Mouse (Mus musculus): ENCODE results near the gene Setd1b.

The Setd1b gene

DNA sequence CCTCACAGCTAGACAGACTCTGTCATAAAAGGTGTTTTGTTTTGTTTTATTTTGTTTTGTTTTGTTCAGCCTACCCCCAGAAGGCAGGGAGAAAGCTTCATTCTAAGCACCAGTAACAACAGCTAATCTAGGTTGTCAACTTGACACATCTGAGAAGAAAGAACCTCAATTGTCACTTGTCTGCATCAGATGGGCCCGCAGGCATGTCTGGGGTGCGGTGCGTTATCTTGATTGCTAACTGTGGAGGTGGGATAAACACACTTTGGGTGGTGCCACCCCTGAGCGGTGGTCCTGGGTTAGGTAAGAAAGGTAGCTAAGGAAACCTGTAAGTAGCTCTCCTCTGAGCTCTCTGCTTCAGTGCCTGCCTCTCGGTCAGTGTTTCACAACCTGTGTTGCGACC is 15.0 kb upstream of the Setd1b start:
- no peak for DNase-seq (ENCODE audit: low read depth)

DNA sequence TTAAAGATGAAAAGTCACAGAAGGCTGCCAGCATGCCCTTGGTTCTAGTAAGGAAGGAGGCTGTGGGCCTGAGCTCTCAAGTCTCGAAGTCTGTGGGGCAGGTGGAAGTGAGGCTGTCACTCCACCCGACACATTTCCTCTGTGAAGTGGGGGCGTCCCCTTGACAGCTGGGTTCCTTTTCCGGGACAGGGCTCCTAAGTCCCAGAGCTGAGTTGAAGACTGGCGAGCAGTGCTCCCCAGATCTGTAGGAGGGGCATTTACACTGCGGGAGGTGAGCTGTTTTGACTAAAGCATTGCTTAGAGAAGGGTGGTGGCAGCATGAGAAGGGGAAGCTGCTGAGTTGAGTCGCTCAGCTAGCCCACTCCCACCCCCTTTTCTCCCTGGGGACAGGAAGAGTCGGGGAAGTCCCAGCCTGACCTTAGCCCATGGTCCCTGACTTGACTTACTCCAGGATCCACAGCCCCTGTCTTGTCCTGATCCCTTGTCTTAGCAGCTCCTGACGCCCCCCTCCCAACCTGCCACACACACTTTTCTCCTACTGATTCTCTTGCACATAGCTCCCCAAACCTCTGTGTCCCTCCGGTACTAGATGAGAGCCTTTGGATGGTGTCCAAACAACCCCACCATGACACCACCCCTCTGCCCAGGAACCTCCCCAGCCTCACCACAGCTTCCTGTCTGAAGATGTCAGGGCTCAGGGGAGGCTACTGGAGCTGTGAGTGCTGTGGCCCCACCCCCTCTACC is 13.4 kb upstream of the Setd1b start:
- no peak for DNase-seq (ENCODE audit: low read depth)

DNA sequence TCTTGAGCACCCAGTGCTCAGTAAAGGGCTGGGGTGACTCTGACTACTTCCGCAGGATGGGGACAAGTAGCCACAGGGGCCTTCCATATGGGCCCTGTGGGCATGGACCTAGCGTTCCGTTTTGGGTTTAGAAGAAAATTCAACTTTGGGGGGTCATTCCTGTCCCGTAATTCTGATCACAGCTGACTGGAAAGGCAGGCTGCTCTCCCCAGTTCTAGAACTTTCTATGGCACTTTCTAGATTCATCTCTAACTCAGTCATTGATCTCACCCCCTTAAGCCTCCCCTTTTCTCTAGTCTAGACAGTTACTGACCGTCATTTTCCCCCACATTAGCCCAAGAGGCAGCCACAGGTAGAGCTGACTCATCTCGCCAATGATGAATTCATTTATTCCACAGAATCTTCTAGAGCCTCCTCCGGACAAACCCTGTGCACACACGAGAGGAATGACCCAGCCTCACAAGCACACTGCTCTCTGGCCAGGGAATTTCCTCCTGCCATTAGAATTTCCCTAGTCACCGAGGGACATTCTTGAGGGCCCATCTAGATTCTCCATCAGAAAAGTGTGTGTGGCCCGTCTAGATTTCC is 12.7 kb upstream of the Setd1b start:
- no peak for DNase-seq (ENCODE audit: low read depth)

DNA sequence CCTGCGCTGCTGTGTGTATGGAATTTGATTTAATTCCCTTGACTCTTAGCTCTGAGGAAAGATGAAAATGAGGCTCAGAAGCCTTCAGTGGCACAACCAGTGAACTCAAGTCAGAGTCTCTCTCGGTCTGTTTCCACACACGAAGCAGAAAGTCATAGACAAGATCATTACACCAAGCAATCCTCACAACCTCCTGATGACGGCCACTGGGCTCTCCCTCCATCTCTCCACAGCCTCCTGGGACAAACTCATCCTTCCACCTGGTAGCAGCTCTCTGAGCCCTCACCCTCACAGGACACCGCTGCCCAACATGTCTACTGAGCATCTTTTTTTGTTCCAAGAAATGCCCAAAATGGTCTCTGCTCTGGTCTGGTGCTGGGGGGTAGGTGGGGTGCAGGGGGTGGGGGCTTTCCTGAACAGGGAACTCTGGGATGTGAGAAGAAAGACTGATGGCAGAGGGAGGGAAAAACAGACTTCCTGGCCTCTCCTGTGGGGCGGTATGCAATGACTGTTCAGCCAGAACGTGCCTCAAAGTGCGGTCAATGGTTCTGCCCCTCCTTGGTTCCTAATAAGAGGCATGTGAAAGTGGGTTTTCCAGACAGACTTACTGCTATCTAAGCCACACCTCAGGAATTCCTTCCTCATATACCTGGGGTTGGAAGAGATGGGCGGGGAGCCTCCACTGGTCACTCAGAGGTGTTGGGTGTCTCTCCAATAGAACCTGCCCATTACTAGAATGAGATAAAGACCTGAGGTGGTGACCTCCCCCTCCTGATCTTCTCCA is 11.8 kb upstream of the Setd1b start:
- DNase-seq (ENCODE audit: low read depth), result no peak

DNA sequence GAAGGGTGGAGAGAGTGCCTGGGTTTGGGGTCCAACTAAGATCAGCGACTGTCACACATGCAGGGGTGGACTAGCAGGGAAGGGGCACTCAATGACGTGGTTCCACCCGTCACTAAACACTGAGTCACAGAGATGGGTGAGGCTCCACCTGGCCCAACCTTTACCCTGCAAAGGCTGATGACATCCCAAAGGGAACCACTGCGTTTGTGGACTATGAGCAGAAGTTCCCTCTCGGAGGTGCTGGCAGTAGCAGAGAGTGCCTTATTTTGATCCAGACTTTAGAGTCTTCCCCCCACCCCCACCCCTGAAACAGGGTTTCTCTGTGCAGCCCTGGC is 11.2 kb upstream of the Setd1b start:
- no peak for DNase-seq (ENCODE audit: low read depth)

DNA sequence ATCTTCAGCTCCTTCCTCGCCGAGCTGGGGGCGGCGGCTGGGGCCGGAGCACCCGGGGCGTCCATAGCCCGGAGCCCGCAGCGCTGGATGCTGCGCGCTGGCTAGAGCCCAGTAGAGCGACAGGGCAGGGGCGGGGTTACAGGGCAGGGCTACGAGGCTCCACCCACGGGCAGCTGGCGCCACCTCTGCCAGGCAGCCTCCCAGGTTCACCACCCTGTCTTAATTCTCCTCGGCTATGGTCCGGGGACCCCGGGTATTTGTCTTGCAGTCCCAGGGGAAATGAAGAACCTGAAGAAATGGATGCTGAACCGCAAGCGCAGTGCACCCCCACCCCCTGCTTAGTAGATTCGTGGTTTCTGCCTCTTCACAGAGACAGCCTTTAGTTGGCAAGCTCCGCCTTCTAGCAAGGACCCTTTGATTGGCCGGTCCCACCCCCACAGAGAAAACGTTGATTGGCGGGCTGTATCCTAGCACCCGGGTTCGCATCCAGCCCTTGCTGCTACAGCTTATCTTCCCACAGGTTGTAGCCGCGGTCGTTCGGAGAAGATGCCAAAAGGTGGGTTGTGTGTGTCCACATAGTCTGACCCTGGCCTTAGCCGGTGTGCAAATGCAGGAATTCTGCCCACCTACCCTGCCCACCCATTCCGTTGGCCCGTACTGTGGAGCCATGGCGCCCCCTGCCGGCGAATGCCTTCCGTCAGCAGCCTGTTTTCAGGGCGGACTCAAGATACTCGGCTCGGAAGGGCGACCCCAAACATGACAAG is 9.5 kb upstream of the Setd1b start, which contains the start of gene Rhof:
Gene Rhof, minus strand, starts transcription at position 385 of the 764 bp plus-strand sequence.
- DNase-seq (ENCODE audit: low read depth), result peak; percentile 77

DNA sequence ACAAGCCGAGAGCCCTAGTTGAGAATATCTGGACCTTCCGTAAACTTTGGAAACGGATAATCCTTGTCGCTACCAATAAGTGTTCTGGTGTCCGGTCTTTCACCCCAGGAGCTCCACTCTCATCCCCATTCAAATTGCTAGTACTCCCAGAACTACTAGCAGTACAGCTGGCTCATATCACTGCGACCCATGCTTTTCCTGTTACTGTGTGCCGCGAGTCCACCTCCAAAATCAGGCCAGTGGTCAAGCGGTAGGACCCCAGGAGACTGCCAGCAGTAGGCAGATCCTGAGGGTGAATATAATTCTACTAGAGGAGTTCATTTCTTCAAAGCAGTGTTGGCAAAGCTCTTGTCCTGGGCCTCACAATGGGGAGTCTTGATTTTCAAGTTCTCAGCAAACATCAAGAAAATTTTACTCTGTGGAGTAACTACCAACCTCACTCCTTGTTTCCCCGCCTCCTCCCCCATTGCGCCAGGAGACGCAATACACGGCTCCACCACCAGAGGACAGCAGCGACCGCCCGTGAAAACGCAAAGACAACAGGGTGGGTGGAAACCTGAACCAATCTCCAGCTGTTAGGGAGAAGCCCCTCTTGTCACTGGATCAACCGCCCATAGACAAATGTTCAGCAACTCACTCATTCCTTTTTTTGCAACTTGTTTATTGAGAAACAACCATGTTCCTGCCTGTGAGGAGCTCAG is 8.8 kb upstream of the Setd1b start:
- DNase-seq (ENCODE audit: low read depth), result peak; percentile 94

DNA sequence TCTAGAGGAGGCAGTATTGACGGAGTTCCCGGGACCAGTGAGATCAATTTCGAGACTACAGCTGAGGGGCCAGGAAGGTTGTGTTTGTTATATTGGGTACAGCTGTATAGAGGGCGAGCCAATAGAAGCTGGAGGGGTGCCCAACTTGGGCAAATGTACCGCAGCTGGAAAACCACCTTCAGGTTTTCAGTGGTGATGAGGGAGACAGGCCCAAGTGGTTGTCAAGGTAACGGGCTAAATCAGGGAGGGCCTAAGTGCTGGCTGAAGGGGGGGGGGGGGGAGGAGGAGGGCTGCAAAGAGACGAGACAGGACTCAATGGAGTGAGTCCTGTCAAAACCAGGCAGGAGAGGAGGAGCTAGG is 8.2 kb upstream of the Setd1b start:
- peak; percentile 79 for DNase-seq (ENCODE audit: low read depth)

DNA sequence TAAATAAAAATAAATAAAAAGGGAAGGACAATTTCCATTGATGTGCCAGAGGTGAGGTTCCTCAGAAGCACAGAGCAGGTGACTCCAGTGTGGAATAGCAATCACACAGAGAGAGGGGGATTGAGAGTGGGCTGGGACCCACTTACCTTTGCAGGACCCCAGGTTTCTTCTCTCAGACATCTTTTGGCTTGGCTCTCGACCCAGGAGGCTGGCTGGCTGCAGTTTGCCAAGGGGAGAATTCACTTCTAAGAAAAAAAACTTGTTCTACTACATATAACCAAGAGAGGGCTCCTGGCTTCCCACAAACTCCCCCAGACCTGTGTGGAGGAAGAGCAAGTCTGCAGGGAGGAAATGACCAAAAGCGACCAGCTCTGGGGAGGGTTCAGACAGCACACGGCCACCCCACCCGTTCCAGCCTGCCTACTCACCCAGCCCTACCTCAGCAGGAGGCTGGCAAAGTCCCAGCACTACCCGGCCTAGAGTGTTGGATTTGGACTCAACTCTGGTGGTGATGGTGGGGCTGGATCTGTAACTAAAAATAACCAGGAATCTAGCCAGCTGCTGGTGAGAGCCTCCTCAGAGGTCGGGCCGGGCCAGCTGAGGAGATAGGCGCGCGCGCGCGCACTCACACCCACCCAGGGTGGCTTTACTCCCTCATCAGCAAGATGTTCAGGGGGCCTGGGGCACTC is 7.7 kb upstream of the Setd1b start:
- peak; percentile 94 for DNase-seq (ENCODE audit: low read depth)

DNA sequence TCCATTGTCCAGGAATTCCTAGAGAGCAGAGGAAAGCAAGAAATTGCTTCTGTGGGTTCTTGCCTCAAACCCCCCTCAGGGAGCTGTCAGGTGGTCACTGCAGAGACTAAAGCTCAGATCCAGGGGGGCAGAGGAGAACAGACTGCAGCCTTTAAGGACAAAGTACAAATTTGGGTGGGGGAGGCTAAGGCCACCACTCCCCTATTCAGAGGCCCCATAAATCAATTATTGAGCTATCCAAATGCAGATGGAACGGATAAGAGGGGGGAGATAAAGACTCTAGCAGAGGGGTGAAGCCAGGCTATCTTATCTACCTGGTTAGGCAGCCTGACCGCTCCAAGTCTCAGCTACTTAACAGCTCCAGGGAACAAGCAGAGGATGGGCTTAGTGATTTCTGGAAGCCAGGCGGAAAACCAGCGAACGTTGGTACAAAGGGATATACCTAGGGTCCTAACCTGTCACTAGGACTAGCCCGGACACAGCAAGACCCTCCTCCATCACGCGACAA is 7.1 kb upstream of the Setd1b start:
- no peak for DNase-seq (ENCODE audit: low read depth)

DNA sequence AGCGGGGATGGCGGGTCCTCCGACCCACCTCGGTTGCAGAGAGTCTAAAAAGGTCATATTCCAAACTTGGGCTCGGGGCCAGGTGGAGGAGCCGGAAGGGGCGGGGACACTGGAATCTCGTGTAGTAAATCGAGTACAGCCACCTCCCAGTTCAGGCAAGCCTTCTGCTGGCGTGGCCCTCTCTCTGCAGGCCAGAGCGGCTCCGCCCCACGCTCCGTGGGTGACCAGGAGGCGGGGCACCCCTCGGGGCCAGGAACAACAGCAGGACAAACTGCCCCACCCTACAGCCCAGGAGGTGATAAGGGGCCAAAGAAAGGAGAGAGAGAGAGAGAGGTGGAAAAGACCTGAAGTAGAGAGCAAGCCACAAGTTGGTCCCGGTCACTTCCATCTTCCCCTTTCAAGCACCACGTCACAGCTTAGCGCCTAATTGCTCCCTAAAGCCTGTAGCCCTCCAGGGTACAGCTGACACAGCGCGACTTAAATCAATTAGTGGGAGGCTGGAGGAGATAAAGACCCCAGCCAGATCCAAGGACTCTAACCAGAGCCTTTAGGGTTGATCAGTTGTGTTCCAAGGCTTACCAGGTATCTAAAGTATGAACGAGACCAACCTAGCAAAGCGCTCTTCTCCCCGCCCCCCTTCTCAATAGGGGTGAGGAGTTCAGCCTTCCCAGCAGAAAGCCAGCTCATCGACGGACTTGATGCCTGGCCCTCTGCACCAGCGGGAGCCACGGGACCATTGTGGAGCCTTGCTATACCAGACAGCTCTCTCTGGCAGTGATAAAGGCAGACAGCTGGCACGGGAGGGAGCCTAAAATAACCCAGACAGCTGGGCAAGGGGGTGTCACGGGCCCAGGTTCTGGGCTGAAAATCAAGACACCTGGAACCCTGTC is 6.3 kb upstream of the Setd1b start:
- DNase-seq (ENCODE audit: low read depth), result peak; percentile 91

DNA sequence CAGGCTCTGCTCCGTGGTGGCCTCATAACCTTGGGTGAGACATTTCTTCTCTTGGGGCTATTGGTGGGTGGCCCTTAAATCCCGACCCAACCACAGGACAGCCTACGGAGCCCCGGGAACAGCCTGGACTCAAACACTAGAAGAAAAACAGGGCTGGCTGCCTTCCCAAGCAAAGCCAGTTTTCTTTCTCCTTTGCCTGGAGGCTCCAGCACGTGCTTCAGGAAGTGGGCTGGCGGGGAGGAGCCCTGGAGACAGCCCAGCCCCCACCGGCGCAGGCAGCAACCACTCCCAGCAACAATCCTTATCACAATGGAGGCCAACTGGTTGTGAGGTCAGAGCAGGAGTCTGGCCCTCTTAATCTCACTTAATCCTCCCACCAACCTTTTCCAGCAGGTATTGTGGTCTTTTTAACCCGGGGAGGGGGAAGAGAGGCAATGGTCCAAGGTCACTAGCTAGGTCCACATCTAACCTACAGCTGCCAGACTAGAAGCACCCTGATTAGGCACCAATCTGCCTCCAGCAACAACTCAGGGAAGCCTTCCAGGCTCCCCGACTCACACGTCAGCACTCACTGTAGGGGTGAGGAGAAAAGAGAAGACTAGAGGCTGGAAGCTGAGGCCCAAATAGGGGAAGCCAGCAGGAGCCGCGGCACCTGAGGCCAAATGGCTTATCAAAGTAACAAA is 5.5 kb upstream of the Setd1b start:
- DNase-seq (ENCODE audit: low read depth), result peak; percentile 97

DNA sequence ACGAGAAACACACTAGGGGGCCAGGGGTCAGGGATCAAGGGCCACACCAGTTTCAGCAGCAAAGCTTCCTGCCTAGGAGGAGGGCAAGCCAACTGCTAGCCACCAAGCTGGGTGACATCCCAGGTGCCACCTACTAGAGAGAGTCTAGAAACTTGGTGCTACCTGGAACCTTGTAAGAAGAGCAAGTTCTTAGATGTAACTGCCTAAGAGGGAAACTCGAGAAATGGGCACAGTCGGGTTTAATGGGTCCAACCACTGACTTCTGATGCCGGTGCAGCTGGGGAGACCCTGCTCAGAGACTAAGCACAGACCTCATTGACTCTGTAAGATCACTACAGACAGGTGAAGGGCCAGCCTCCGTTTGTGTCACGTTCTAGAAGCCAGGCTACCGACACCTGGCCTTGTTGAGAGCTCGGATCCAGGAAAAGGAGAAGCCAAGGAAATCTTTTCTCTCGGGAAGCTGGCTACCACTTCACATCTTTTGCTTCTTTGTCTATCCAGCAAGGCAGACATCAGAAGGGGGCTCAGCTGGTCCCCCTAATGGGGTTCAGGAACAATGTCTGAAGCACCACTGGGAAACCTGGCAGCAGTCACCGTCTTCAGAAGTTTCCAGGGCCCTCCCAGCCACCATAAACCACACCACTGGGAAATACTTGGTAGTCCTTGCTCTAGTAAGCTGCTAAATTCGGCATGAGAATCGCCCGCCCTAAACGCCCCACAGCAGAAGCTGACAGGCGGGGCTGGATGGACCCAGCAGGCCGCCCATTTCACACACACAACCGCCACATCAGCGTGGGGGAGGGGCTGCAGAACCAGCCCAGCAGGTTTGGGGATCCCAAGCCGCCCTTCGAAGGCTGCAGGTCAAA is 4.7 kb upstream of the Setd1b start:
- DNase-seq (ENCODE audit: low read depth), result peak; percentile 94

DNA sequence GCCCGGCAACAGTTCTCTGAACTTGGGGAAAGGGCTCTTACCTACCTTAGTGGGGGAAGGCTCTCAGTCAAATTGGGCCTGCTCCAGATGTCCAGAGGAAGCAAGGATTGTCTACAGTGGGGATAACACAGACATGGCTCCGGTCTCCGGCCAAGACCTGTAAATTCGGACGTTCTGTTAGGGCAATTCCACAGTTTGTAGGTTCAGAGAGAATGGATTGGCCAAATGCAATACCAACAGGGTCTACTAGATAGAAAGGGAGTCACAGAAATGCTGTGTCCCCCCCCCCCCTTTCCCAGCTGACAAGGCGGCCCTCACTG is 4.1 kb upstream of the Setd1b start:
- DNase-seq (ENCODE audit: low read depth), result no peak

DNA sequence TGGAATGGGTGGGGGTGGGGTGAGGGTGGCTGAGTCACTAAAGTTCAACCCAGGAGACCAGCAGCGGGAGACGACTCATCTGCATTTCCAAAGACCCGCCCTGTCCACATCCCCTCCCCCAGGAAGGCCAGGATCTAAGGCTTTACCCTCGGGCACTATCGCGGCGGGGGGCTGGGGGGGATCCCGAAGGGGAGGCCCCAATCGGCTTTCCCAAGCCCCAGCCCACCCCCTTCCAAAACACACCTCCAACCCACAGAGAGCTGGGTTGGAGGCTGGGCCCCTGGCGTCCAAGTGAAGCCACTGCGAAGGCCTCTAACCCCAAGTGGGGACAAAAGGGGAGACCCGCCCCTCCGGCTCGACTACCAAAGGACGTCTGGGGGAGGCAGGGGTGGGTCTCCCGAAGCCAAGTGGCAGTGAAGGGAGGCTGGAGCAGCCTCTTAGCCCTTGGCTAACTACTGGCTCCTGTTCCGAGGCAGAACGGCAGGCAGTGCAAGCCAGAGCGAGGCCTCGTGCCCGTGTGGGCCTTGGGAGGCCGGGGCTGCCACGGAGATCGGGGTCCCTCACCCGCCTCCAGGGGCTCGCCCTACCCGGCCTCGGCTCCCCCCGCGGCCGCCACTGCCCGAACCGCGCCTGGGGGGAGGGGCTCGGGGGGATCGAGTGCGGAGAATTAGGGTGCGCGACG is 3.6 kb upstream of the Setd1b start:
- peak; percentile 97 for DNase-seq (ENCODE audit: low read depth)

DNA sequence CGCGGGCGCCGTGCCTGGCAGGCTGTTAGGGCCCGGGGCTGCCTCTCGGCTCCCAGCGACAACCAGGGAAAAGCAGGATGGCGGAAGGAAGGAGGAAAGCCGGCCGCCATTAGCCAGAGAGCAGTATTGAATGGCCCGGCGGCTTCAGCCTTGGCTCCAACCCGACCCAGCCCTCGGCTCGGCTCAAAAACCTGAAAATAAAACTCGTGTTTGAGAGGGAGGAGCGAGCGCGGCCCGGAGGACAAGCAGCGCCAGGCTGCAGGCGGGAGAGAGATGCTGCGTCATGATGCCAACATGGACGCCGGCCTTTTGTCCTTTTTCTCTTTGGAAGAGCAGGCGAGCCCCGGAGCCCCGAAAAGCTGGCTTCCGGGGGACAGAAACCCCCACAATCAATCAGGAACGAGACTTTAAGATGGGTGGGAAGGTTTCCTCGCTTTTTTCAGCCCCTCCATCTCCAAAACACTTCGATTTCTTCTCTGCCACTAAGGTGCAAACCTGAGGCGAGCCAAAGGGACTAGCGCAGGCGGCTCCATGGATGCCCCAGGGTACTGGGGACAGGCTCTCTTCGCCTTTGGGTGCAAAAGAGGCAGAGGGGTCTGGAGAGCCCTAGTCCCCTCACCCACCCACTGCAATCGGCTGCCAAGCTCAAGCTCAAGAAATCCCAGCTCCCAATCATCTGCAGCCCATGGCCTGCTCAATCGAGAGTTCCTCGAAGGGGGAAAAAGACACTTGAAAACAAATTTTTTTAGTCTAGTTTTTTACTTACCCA is 2.9 kb upstream of the Setd1b start:
- peak; percentile 94 for DNase-seq (ENCODE audit: low read depth)
